Mouse (Mus musculus) midbrain, embryonic 12.5 days (tissue): Measurements from ENCODE around the gene Gm8439. TPM values are rescaled to one million over a fixed set of nuclear protein-coding genes. Genes with fewer than 3 reads are reported as not detected.

Source experiments
- ATAC-seq: fragments of 200-750 bp; cut with Nextera tagmentation; 2 replicates; pipeline ENCODE4 v1.8.0; 2017; ENCODE audit warnings: low read depth, moderate TSS enrichment, moderate library complexity; ENCODE audit not compliant: low FRiP score
- H3K27ac ChIP-seq: fragments of 300-500 bp; sonication (generic); replicated peaks from 2 replicates; pipeline ENCODE4 v1.5.1; 2016; ENCODE audit warnings: mild to moderate bottlenecking
- H3K27me3 ChIP-seq: fragments of 300-500 bp; sonication (generic); 2 replicates; pipeline ENCODE4 v1.6.1; 2016; ENCODE audit warnings: mild to moderate bottlenecking
- H3K36me3 ChIP-seq: fragments of 300-500 bp; sonication (generic); 2 replicates; pipeline ENCODE4 v1.6.1; 2016
- H3K4me1 ChIP-seq: fragments of 300-500 bp; sonication (generic); 2 replicates; pipeline ENCODE4 v1.6.1; 2016
- H3K4me2 ChIP-seq: fragments of 300-500 bp; sonication (generic); replicated peaks from 2 replicates; pipeline ENCODE4 v1.6.1; 2016; ENCODE audit warnings: mild to moderate bottlenecking, moderate library complexity
- H3K4me3 ChIP-seq: fragments of 300-500 bp; sonication (generic); 2 replicates; pipeline ENCODE4 v1.5.1; 2016; ENCODE audit warnings: mild to moderate bottlenecking
- H3K9ac ChIP-seq: fragments of 300-500 bp; sonication (generic); replicated peaks from 2 replicates; pipeline ENCODE4 v1.6.1; 2016; ENCODE audit warnings: mild to moderate bottlenecking, moderate library complexity
- H3K9me3 ChIP-seq: fragments of 300-500 bp; sonication (generic); 2 replicates; pipeline ENCODE4 v1.6.1; 2016; ENCODE audit warnings: mild to moderate bottlenecking
- WGBS: fragments of 180-500 bp; shearing (Covaris S2); methylation state at CpG from one replicate; pipeline ENCODE4 v1.1.7; 2016; 5-methylcytosine and 5-hydroxymethylcytosine counted together
- polyA plus RNA-seq: library from polyadenylated mRNA; unstranded; fragments of >200 nt; fragmentation: Nextera tagmentation; extraction: Ambion mirVana; gene quantifications from 2 replicates; pipeline ENCODE4 v1.2.1, GENCODE M21; 2016

The Gm8439 gene
- polyA plus RNA-seq, 1 experiment from 2014 or later: not detected

DNA sequence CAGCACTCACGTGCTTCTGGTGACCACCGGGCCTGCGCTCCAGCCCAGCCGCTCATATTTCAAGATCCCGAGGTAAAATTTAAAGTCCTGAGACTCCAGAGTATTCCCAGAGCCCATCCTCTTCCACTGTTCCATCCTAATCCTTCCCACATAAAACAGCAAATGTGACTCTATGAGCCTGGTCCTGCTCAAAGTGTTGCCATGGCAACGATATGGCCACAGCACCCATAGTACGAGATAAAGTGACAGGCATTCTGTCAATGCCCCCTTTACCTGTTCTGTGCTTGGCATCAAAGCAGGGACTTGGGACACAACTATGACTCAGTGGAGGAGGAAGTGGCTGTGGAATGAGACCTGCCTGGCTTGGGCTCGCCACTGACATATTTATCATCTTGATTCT is 67.4 kb downstream of the Gm8439 start:
- H3K4me2 ChIP-seq: no peak overlapping the region
- WGBS: 83% methylated on average over 8 of the region's 8 CpGs
- H3K9ac ChIP-seq: no peak overlapping the region
- H3K36me3 ChIP-seq: no peaks in the 10 kb centered on the region
- H3K27me3 ChIP-seq: peaks cover 27% of the 10 kb centered on the region
- no peaks in the 10 kb centered on the region for H3K9me3 ChIP-seq
- ATAC-seq: no peak
- H3K4me3 ChIP-seq: no peak overlapping the region
- H3K4me1 ChIP-seq: no peaks in the 10 kb centered on the region
- H3K27ac ChIP-seq: no peak overlapping the region

Other genes with a start within 250 kb of the Gm8439 start
- 64.4 TPM in 2 replicates for gene Scmh1, start 183.5 kb upstream of the Gm8439 start, polyA plus RNA-seq
- 0.10 TPM in 1 of 2 replicates, not detected in the other for gene Slfnl1, start 56.5 kb upstream of the Gm8439 start, polyA plus RNA-seq
- gene Ctps, start 18.5 kb upstream of the Gm8439 start, polyA plus RNA-seq: 102 and 106 TPM in 2 replicates
- gene Cited4, start 77.8 kb downstream of the Gm8439 start, polyA plus RNA-seq: 5.3 and 5.4 TPM in 2 replicates
- 3.1 and 3.7 TPM in 2 replicates for gene Kcnq4, start 159.9 kb downstream of the Gm8439 start, polyA plus RNA-seq
- 100 and 108 TPM in 2 replicates for gene Nfyc, start 242.8 kb downstream of the Gm8439 start, polyA plus RNA-seq